Mouse (Mus musculus): ENCODE measurements around the gene Ucp1.

Ucp1 gene

GRCm38 (mm10) chr8:83331899-83332697 lies 41.9 kb downstream of the Ucp1 start, which contains the start of gene Elmod2:
Gene Elmod2 (minus strand): TSS chr8:83332486.
- peak; percentile 97 for DNase-seq (ENCODE audit: low read depth)

- DNase-seq (ENCODE audit: low read depth), result no peak
Observed at GRCm38 (mm10) chr8:83332864-83333263, 42.7 kb downstream of the Ucp1 start.

DNA sequence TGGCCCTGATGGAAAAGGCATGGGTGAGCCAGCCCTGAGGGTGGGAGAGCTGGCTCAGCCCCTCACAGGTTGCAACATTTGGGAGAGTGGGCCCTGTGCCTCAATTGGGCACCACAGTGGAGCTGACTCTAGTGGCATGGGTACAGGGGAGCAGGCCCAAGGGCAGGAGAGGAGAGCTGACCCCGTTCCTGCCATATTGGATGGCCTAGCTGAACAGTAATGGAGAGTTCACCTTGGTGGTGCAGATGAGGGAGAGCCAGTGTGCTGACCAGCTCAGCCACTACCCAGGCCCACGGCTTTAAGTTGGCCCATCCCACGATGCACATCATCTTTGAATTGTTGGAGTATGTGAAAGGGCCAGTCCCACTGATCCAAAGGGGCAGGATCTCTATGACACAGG lies 51.9 kb downstream of the Ucp1 start:
- no peak for DNase-seq (ENCODE audit: low read depth)

GRCm38 (mm10) chr8:83342693-83343092 lies 52.5 kb downstream of the Ucp1 start:
- DNase-seq (ENCODE audit: low read depth), result peak; percentile 51

Data from induced T-regulatory cell, adult 2 months (primary cell).